Mouse (Mus musculus) heart, embryonic 15.5 days (tissue): ENCODE data around the gene Olfr1359. TPM values are rescaled to one million over a fixed set of nuclear protein-coding genes. Genes with fewer than 3 reads are reported as not detected.
"Not testable (repeated sequence)": the region's sequence is repeated elsewhere in the genome, so short reads cannot be mapped to it uniquely, and the experiment has no call there.

Experiments used
- ATAC-seq: fragments of 200-750 bp; cut with Nextera tagmentation; replicated peaks from 2 replicates; pipeline ENCODE4 v1.8.0; 2017; ENCODE audit warnings: low read depth, moderate TSS enrichment; ENCODE audit not compliant: insufficient number of reproducible peaks, insufficient read depth, low FRiP score
- H3K27ac ChIP-seq: fragments of 300-500 bp; sonication (generic); 2 replicates; pipeline ENCODE4 v1.5.1; 2015; ENCODE audit warnings: mild to moderate bottlenecking, inconsistent platforms
- H3K27me3 ChIP-seq: fragments of 300-500 bp; sonication (generic); 2 replicates; pipeline ENCODE4 v1.6.1; 2015; ENCODE audit warnings: inconsistent platforms
- H3K36me3 ChIP-seq: fragments of 300-500 bp; sonication (generic); 2 replicates; pipeline ENCODE4 v1.6.1; 2015; ENCODE audit warnings: mild to moderate bottlenecking, inconsistent platforms
- H3K4me1 ChIP-seq: fragments of 300-500 bp; sonication (generic); replicated peaks from 2 replicates; pipeline ENCODE4 v1.6.1; 2015; ENCODE audit warnings: inconsistent platforms
- H3K4me2 ChIP-seq: fragments of 300-500 bp; sonication (generic); 2 replicates; pipeline ENCODE4 v1.6.1; 2015; ENCODE audit warnings: inconsistent platforms, mild to moderate bottlenecking, moderate library complexity
- H3K4me3 ChIP-seq: fragments of 300-500 bp; sonication (generic); 2 replicates; pipeline ENCODE4 v1.5.1; 2015; ENCODE audit warnings: mild to moderate bottlenecking, inconsistent platforms
- H3K9ac ChIP-seq: fragments of 300-500 bp; sonication (generic); 2 replicates; pipeline ENCODE4 v1.6.1; 2015; ENCODE audit warnings: mild to moderate bottlenecking, inconsistent platforms
- H3K9me3 ChIP-seq: fragments of 300-500 bp; sonication (generic); replicated peaks from 2 replicates; pipeline ENCODE4 v1.6.1; 2016; ENCODE audit warnings: inconsistent platforms
- WGBS: fragments of 180-500 bp; shearing (Covaris S2); methylation state at CpG from one replicate; pipeline ENCODE4 v1.1.7; 2015; ENCODE audit warnings: mixed read lengths; 5-methylcytosine and 5-hydroxymethylcytosine counted together
- polyA plus RNA-seq: library from polyadenylated mRNA; unstranded; fragments of >200 nt; fragmentation: Nextera tagmentation; extraction: Ambion mirVana; gene quantifications from 2 replicates; pipeline ENCODE4 v1.2.1, GENCODE M21; 2015

Olfr1359 gene
- polyA plus RNA-seq, 1 experiment from 2014 or later, result not detected

DNA sequence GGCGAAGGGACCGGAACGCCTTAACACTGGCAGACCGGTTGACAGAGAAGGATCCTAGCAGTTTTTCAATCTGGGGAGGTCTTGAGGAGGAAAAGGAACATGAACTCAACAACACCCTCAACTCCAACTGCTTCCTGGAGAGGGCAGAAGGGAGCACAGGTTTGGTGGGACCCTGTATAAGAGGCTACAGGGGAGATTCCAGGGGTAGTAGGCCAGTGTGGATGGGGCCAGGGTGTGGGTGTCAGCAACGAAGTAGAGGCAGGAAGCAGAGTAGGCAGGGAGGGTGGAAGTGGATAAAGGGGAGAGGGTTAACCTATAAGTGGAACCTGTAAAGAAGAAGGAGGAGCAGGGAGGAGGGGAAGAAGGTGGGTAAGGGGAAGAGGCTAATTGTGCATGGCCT is 35.6 kb downstream of the Olfr1359 start:
- no peak overlapping the region for H3K4me3 ChIP-seq
- H3K27me3 ChIP-seq, result no peaks in the 10 kb centered on the region
- H3K36me3 ChIP-seq, result no peaks in the 10 kb centered on the region
- no peak overlapping the region for H3K27ac ChIP-seq
- peaks cover 10% of the 10 kb centered on the region for H3K4me1 ChIP-seq
- no peak overlapping the region for H3K9ac ChIP-seq
- H3K4me2 ChIP-seq, result no peak overlapping the region
- no peak for ATAC-seq
- 71% methylated on average over 5 of the region's 5 CpGs for WGBS
- no peaks in the 10 kb centered on the region for H3K9me3 ChIP-seq

DNA sequence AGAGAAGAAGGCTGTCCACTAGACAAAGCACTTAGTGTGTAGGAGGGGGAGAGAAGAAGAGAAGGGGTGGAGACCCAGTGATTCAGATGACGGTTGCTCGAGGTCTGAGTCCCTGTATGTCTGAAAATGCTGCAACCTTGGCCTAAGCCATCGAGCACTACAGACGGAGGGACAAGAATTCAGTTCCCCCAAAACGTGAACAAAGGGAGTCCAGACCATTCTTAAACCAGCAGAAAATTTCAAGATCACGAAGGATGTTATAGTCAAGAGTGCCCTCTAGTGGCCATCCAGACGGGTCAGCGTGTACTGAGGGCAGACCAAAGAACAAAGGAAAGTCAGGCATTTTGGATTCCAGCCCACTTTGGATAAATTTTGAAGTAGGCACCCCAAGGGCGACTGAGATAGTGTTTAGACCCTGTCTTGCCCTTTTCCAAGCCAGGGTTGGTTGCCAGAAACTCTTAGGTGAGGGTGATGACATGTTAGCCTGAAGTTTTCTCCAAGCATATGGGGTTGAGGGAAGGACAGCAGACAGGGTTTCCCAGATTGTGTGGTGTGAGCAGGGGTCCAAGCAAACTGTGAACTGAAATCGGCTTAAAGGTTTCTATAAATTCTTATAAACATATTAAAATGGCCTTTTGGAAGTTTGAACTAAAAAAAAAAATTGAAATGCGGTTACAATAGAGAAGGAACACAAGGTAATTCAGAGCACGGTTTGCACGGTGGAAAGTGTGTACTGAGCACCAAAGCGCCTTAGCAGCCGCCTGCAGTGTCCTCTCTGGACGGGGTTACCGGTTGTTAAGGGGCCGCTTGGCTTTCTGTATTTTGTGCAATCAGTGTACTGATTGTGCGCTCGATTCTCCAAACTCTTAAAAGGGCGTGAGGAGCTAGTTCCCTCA is 36.3 kb downstream of the Olfr1359 start:
- peak overlapping the region; percentile 64 for H3K9ac ChIP-seq
- peak; percentile 71 for ATAC-seq
- no peaks in the 10 kb centered on the region for H3K27me3 ChIP-seq
- H3K27ac ChIP-seq, result peak overlapping the region; percentile 94
- under 1% methylated on average over 21 of the region's 21 CpGs for WGBS
- no peaks in the 10 kb centered on the region for H3K36me3 ChIP-seq
- no peaks in the 10 kb centered on the region for H3K9me3 ChIP-seq
- H3K4me2 ChIP-seq, result peak overlapping the region; percentile 81
- H3K4me3 ChIP-seq, result peak overlapping the region; percentile 56
- H3K4me1 ChIP-seq, result peaks cover 10% of the 10 kb centered on the region

GRCm38 (mm10) chr13:21734906-21735767 is 37.2 kb downstream of the Olfr1359 start, which contains the start of gene Hist1h4j:
Gene Hist1h4j (plus strand): TSS chr13:21735064.
- not testable (repeated sequence) for H3K36me3 ChIP-seq, H3K9me3 ChIP-seq, H3K27me3 ChIP-seq, H3K4me1 ChIP-seq
- Histone ChIP-seq H3K4me2 (peak within 1 kb of the TSS; percentile 81), H3K9ac (peak within 1 kb of the TSS; percentile 64), H3K27ac (peak within 1 kb of the TSS; percentile 94), H3K4me3 (peak within 1 kb of the TSS; percentile 56)
- peak; percentile 90 for ATAC-seq
- WGBS, result under 1% methylated on average over 46 of the region's 56 CpGs

- H3K4me3 ChIP-seq, result no peak overlapping the region
- WGBS, result 60% methylated on average over 1 of the region's 1 CpGs
- no peak for ATAC-seq
Measured at GRCm38 (mm10) chr13:21745006-21745405, 47.1 kb downstream of the Olfr1359 start.

DNA sequence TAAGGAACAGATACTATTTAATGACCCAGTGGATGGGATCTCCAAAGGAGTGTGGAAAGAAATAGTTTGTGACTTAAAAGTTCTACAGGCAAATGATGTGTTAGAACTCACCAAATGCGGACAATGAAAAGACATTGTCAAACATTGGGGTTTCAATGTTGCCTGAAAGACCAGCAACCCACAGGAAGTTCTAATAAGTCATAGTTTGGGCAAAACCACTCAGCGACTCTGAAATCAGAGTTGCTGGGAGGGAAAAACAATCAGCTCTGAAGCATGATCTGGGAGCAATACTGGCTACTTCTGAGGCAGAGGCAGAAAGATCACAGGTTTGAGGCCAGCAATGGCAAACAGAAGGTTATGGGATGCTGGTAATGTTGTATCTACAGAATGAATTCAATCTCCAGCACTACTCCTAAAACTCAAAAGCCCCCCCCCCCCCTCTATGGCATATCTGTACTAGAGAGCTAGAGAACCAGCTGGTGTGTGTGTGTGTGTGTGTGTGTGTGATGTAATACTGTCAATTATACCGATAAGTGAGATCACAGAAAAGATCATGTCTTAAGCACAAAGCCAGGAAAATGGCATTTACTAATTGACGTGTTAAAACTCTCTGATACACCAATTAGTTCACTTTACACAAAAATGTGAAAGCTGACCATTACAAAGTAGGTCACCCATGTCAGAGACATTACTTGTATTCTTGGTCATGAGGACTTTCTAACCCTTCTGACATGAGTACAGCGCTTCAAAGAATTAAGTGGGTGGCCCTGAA is 51.7 kb downstream of the Olfr1359 start:
- H3K9me3 ChIP-seq, result no peaks in the 10 kb centered on the region
- 7% methylated on average over 5 of the region's 5 CpGs for WGBS
- ATAC-seq, result no peak
- no peaks in the 10 kb centered on the region for H3K36me3 ChIP-seq
- H3K27ac ChIP-seq, result peak overlapping the region; percentile 89
- H3K9ac ChIP-seq, result peak overlapping the region; percentile 57
- no peaks in the 10 kb centered on the region for H3K27me3 ChIP-seq
- peak overlapping the region; percentile 53 for H3K4me3 ChIP-seq
- H3K4me2 ChIP-seq, result peak overlapping the region; percentile 67
- H3K4me1 ChIP-seq, result peaks cover 25% of the 10 kb centered on the region

More at GRCm38 (mm10) chr13:21745006-21745405, 47.1 kb downstream of the Olfr1359 start:
- H3K9me3 ChIP-seq, result no peaks in the 10 kb centered on the region
- no peak overlapping the region for H3K9ac ChIP-seq
- H3K4me1 ChIP-seq, result peaks cover 11% of the 10 kb centered on the region
- no peak overlapping the region for H3K4me2 ChIP-seq
- H3K27me3 ChIP-seq, result no peaks in the 10 kb centered on the region
- H3K36me3 ChIP-seq, result no peaks in the 10 kb centered on the region
- H3K27ac ChIP-seq, result no peak overlapping the region

GRCm38 (mm10) chr13:21750159-21751017 is 52.5 kb downstream of the Olfr1359 start, which contains the start of gene Hist1h4k:
Gene Hist1h4k (minus strand): TSS chr13:21750505.
- H3K27ac ChIP-seq, result peak within 1 kb of the TSS; percentile 92
- not testable (repeated sequence) for H3K27me3 ChIP-seq, H3K9me3 ChIP-seq, H3K36me3 ChIP-seq
- peak within 1 kb of the TSS; percentile 53 for H3K4me3 ChIP-seq
- ATAC-seq, result peak; percentile 70
- under 1% methylated on average over 49 of the region's 56 CpGs for WGBS
- peak within 1 kb of the TSS; percentile 61 for H3K9ac ChIP-seq
- peak within 1 kb of the TSS; percentile 67 for H3K4me2 ChIP-seq
- H3K4me1 ChIP-seq, result peaks cover 28% of the 10 kb centered on the region

- Histone ChIP-seq H3K9ac (no peak overlapping the region), H3K4me3 (no peak overlapping the region), H3K9me3 (no peaks in the 10 kb centered on the region), H3K4me2 (no peak overlapping the region), H3K36me3 (no peaks in the 10 kb centered on the region), H3K4me1 (peaks cover 32% of the 10 kb centered on the region), H3K27me3 (no peaks in the 10 kb centered on the region), H3K27ac (peak overlapping the region; percentile 92)
- ATAC-seq, result no peak
Measured at GRCm38 (mm10) chr13:21751417-21751816, 53.5 kb downstream of the Olfr1359 start.

- H3K9ac ChIP-seq, result no peak overlapping the region
- H3K4me1 ChIP-seq, result peaks cover 32% of the 10 kb centered on the region
- no peak for ATAC-seq
Measured at GRCm38 (mm10) chr13:21751827-21752226, 53.9 kb downstream of the Olfr1359 start.

GRCm38 (mm10) chr13:21752356-21752755 is 54.4 kb downstream of the Olfr1359 start:
- Histone ChIP-seq H3K4me2 (peak overlapping the region; percentile 74), H3K27ac (peak overlapping the region; percentile 92), H3K9me3 (no peaks in the 10 kb centered on the region), H3K4me1 (peaks cover 31% of the 10 kb centered on the region), H3K4me3 (no peak overlapping the region), H3K9ac (peak overlapping the region; percentile 14; the same call in 1 of the 2 replicates), H3K36me3 (no peaks in the 10 kb centered on the region), H3K27me3 (no peaks in the 10 kb centered on the region)
- ATAC-seq, result no peak
- WGBS, result 32% methylated on average over 3 of the region's 3 CpGs

More at GRCm38 (mm10) chr13:21751827-21752226, 53.9 kb downstream of the Olfr1359 start:
- H3K4me3 ChIP-seq, result no peak overlapping the region
- H3K4me2 ChIP-seq, result peak overlapping the region; percentile 74; the same call in 1 of the 2 replicates
- no peaks in the 10 kb centered on the region for H3K36me3 ChIP-seq
- whole genome bisulfite sequencing, result 35% methylated on average over 3 of the region's 3 CpGs
- H3K9me3 ChIP-seq, result no peaks in the 10 kb centered on the region
- H3K27ac ChIP-seq, result peak overlapping the region; percentile 92
- no peaks in the 10 kb centered on the region for H3K27me3 ChIP-seq

- Histone ChIP-seq H3K9ac (peak overlapping the region; percentile 60), H3K27me3 (no peaks in the 10 kb centered on the region), H3K36me3 (no peaks in the 10 kb centered on the region), H3K4me1 (peaks cover 27% of the 10 kb centered on the region), H3K4me3 (peak overlapping the region; percentile 55), H3K9me3 (no peaks in the 10 kb centered on the region), H3K4me2 (peak overlapping the region; percentile 74), H3K27ac (peak overlapping the region; percentile 92)
- ATAC-seq, result 0 out of 2 replicates have a peak, but pooled peaks have one; percentile 15
- 2% methylated on average over 10 of the region's 10 CpGs for WGBS
Measured at GRCm38 (mm10) chr13:21753051-21753523, 55.2 kb downstream of the Olfr1359 start.
